Mouse (Mus musculus): ENCODE data around the gene Sirt3. TPM values are rescaled to one million over a fixed set of nuclear protein-coding genes. Genes with fewer than 3 reads are reported as not detected.

The Sirt3 gene
- polyA plus RNA-seq, 1 experiment from 2014 or later, result 55.8 TPM

DNA sequence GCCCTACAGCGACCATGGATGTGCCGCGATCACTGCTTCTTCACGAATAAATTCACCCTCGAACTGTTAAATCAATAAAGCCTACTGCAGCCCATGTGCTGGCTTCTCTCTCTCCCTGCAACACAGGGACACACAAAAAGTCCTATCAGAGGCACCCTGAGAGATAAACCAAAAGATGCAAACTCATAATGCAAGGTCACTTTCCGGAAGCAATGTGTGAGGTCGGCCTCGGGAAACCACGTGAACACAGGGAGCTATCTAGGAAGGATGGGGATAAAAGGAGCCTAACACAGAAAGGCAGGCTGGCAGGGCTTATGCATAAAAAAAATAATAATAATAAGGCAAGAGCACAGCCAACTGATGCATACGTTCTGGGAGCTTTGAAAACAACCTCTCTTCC is 35.4 kb downstream of the Sirt3 start:
- Histone ChIP-seq H3K4me2 (no peak overlapping the region), H3K9ac (no peak overlapping the region), H3K4me1 (replicated peaks) (peaks cover 12% of the 10 kb centered on the region), H3K9me3 (replicated peaks) (no peaks in the 10 kb centered on the region), H3K27me3 (peaks cover 30% of the 10 kb centered on the region), H3K36me3 (peaks cover 3% of the 10 kb centered on the region), H3K4me3 (no peak overlapping the region), H3K27ac (no peak overlapping the region)
- no peak for ATAC-seq (replicated peaks; ENCODE audit: insufficient number of reproducible peaks, insufficient read depth, low FRiP score, low read depth)
- 82% methylated on average over 10 of the region's 10 CpGs for WGBS

DNA sequence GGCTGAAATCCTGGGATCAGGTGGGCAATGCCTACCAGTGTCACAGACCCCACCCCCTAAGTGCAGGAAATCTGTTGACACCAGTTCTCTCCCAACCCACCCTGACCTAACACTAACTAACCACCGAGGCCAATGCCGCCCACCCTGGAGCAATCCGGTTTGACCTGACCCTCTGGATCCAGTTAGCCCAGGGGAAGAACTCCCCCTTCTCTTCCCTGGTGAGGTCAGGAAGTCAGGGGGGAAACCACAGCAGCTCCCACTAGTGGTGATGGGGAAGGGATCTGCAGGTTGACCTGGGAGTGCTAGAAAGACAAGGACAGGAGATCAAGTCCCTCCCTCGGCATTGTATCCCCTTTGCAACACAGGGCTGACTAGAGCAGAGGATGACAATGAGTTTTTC is 36.4 kb downstream of the Sirt3 start:
- H3K4me3 ChIP-seq, result no peak overlapping the region
- no peak overlapping the region for H3K9ac ChIP-seq
- H3K4me2 ChIP-seq, result no peak overlapping the region
- H3K9me3 ChIP-seq (replicated peaks), result no peaks in the 10 kb centered on the region
- peaks cover 12% of the 10 kb centered on the region for H3K4me1 ChIP-seq (replicated peaks)
- H3K27ac ChIP-seq, result no peak overlapping the region
- WGBS, result 59% methylated on average over 4 of the region's 4 CpGs
- ATAC-seq (replicated peaks; ENCODE audit: insufficient number of reproducible peaks, insufficient read depth, low FRiP score, low read depth), result no peak
- H3K27me3 ChIP-seq, result peaks cover 40% of the 10 kb centered on the region
- no peaks in the 10 kb centered on the region for H3K36me3 ChIP-seq

DNA sequence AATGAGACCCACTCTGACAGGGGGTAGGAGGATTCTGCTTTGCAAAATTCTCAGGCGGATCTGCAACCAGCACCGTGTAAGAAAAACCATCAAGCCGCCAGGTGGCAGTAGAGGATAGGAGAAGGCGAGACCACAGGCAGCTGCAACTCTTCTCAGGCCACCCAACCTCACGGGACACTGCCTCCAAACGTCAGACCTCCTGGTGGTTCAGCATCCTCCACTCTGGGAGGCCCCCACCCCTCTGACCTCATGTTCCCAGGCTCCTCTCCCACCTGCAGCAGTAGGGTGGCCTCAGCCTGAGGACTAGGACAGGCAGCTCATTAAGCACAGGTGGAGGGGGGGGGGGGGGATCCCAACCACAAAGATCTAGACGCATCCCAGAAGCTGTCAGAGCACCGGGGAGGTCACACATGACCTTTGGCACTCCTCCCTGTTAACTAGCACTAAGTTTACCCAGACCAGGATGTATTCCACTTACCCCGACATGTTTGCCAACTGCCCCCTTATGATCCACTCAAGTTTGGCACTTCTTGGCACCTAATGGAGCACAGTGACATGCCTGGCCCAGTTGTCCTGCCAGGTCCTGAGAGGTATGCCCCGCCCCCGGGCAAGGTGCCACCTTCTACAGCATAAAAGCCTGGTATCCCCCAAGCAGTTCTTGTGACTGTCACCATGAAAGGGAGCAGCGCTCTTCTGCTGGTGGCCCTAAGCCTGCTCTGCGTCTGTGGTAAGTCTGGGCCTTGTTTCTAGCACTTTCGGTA is 37.0 kb downstream of the Sirt3 start, which contains the start of gene Scgb1c1:
Gene Scgb1c1, plus strand, starts transcription at position 643 of the 761 bp plus-strand sequence.
- ATAC-seq (replicated peaks; ENCODE audit: insufficient number of reproducible peaks, insufficient read depth, low FRiP score, low read depth), result peak; percentile 63
- WGBS, result 27% methylated on average over 14 of the region's 14 CpGs
- Histone ChIP-seq H3K4me3 (no peak within 1 kb of the TSS), H3K27me3 (peaks cover 46% of the 10 kb centered on the region), H3K4me1 (replicated peaks) (peaks cover 12% of the 10 kb centered on the region), H3K9ac (no peak within 1 kb of the TSS), H3K36me3 (no peaks in the 10 kb centered on the region), H3K27ac (no peak within 1 kb of the TSS), H3K9me3 (replicated peaks) (no peaks in the 10 kb centered on the region), H3K4me2 (no peak within 1 kb of the TSS)

DNA sequence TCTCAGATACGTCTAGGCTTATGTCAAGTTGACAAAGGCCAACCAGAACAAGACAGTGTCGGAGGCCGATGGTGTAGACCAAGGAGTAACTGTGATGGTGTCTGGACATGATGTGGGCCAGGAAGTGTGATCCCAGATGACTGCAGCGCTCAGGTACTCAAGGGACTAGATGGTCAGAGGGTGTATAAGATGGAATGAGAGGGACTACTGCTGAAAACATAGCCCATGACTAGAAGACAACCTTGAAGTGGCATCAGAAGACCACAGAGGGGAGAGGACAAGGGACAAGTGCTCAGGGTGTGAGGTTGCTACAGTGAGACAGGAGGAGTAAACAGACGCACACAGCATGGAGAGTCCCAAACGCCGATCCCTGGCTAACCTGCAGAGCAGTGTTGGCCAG is 38.3 kb downstream of the Sirt3 start:
- ATAC-seq (replicated peaks; ENCODE audit: insufficient number of reproducible peaks, insufficient read depth, low FRiP score, low read depth), result no peak
- Histone ChIP-seq H3K27ac (no peak overlapping the region), H3K27me3 (peaks cover 59% of the 10 kb centered on the region), H3K4me2 (no peak overlapping the region), H3K9me3 (replicated peaks) (no peaks in the 10 kb centered on the region), H3K4me1 (replicated peaks) (peaks cover 12% of the 10 kb centered on the region), H3K36me3 (no peaks in the 10 kb centered on the region), H3K4me3 (no peak overlapping the region), H3K9ac (no peak overlapping the region)
- 69% methylated on average over 7 of the region's 7 CpGs for WGBS

DNA sequence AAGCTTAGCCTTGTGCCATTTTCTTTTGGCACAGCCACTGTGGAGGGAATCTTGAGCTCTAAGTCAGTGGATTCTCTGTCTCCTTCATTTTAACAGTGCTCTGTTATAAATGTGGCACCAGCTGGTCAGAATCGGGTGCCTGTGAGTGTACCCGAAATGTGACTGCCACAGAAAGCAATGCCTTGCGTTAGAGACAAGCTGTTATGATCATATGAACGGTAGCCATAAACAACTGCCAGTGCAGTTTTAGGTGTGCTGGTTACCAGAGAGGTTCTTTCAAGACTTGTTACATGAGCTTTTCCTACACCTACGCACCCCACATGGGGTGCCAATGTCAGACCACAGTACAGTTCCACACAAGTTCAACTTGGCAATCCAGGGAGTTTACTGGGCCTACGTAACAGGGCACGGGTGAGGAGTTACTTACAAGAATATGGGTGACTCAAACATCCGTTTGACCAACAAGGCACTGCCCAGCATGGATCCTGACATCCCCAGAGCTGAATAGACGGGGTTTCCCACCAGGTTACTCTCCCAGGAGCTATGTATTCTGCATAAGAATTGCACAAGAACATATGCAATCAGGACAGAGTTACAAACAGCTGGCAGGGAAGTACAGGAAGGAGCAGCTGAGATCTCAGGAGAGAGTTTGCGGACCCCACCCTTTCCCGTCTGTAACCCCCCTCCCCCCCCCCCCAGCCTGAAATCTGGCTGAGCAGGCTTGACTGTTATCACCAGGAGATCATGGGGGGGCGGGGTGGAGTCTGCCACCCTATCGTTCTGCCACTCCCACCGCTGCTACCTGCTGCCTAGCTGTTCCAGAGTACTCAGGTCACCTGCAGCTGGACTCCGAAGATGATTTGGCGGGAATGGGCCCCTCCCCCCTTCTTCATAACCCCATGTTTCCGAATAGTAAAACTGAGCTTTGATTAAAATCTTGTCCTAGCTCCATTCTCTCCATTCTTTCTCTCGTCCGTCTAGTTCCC is 41.1 kb downstream of the Sirt3 start:
- Histone ChIP-seq H3K27ac (no peak overlapping the region), H3K36me3 (no peaks in the 10 kb centered on the region), H3K4me2 (no peak overlapping the region), H3K9ac (no peak overlapping the region), H3K4me3 (no peak overlapping the region), H3K27me3 (peaks cover 77% of the 10 kb centered on the region), H3K4me1 (replicated peaks) (peaks cover 5% of the 10 kb centered on the region; the same call in 1 of the 2 replicates), H3K9me3 (replicated peaks) (no peaks in the 10 kb centered on the region)
- WGBS, result 35% methylated on average over 19 of the region's 19 CpGs
- no peak for ATAC-seq (replicated peaks; ENCODE audit: insufficient number of reproducible peaks, insufficient read depth, low FRiP score, low read depth)

DNA sequence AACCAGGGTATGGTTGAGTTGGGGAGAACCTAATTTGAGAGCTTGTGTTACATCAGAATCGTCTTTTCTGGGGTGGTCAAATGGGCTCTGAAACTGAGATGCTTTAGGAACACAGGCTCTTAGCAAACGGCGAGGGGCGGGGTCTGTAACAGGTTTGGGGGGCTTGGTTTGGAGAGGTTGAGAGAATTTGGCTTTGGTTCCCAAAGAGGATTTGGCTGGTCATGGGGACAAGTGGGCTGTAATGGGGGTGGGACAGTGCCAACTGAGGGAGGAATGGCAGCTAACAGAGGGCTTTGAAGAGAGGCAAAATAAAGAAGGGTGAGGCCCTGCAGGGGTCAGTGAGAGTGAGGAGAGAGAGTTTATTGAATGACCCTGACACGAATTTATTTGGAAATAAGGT is 42.6 kb downstream of the Sirt3 start:
- Histone ChIP-seq H3K4me3 (no peak overlapping the region), H3K27ac (no peak overlapping the region), H3K9me3 (replicated peaks) (no peaks in the 10 kb centered on the region), H3K27me3 (peaks cover 83% of the 10 kb centered on the region), H3K4me2 (no peak overlapping the region), H3K9ac (no peak overlapping the region), H3K36me3 (no peaks in the 10 kb centered on the region), H3K4me1 (replicated peaks) (no peaks in the 10 kb centered on the region)
- ATAC-seq (replicated peaks; ENCODE audit: insufficient number of reproducible peaks, insufficient read depth, low FRiP score, low read depth), result no peak
- WGBS, result 55% methylated on average over 5 of the region's 5 CpGs

DNA sequence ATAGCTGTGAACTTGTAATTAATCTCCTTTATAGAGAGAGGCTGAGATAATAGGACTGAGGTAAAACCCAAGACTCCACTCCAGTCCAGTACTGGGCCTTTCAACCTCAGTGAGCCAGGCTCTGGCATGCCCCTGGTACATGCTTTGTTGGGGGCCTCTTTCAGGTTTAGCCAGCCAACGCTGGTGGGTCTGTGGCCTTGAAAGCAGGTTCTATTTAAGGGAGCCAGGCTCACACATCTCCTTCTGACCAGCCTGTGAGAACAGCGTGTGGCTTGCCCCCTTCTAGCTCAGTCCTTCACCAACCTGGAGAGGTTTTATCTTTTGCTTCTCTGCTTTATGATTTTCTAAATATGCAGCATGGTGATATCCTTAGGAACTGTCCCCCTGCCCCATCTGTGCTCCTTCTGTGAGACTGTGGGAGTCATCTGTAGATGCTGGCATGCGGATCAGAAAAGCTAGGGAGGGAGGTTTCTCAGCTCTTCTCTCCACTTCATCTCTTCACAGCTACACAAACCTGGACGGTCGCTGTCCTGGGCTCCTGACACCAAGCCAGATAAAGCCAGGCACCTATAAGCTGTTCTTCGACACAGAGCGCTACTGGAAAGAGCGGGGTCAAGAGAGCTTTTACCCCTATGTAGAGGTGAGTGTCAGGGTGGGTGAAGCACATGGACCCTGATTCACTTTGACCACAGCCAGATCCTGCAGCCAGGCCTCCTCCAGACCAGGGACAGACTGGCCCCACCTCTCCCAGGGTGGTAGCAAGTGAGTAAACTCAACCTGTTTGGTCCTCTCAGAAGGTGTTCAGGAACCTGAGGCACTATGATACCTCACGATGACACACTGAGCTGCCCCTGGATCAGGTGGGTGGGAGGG is 45.6 kb downstream of the Sirt3 start:
- Histone ChIP-seq H3K27me3 (peaks cover 52% of the 10 kb centered on the region), H3K9me3 (replicated peaks) (no peaks in the 10 kb centered on the region), H3K4me2 (no peak overlapping the region), H3K4me3 (no peak overlapping the region), H3K4me1 (replicated peaks) (no peaks in the 10 kb centered on the region), H3K9ac (no peak overlapping the region), H3K27ac (no peak overlapping the region), H3K36me3 (no peaks in the 10 kb centered on the region)
- WGBS, result 67% methylated on average over 9 of the region's 9 CpGs
- ATAC-seq (replicated peaks; ENCODE audit: insufficient number of reproducible peaks, insufficient read depth, low FRiP score, low read depth), result no peak

DNA sequence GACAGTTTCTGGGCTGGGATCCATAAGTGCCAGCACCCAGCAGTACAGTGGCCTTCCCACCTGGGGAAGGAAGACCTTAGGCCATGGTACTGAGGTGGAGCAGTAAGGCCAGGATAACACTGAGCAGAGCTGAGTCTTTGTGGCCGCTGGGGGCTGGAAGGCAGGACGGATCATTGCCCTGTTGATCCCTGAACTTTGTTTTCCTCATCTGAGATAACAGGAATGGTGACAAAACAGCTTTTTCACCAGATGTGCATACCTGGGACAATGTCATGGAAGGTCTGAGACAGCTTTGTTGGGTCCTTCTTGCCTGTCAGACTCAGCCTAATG is 46.4 kb downstream of the Sirt3 start:
- H3K27ac ChIP-seq, result no peak overlapping the region
- H3K27me3 ChIP-seq, result peaks cover 44% of the 10 kb centered on the region
- H3K36me3 ChIP-seq, result no peaks in the 10 kb centered on the region
- H3K4me3 ChIP-seq, result no peak overlapping the region
- no peaks in the 10 kb centered on the region for H3K9me3 ChIP-seq (replicated peaks)
- H3K4me2 ChIP-seq, result no peak overlapping the region
- no peaks in the 10 kb centered on the region for H3K4me1 ChIP-seq (replicated peaks)
- ATAC-seq (replicated peaks; ENCODE audit: insufficient number of reproducible peaks, insufficient read depth, low FRiP score, low read depth), result no peak
- 90% methylated on average over 2 of the region's 2 CpGs for WGBS
- H3K9ac ChIP-seq, result no peak overlapping the region

DNA sequence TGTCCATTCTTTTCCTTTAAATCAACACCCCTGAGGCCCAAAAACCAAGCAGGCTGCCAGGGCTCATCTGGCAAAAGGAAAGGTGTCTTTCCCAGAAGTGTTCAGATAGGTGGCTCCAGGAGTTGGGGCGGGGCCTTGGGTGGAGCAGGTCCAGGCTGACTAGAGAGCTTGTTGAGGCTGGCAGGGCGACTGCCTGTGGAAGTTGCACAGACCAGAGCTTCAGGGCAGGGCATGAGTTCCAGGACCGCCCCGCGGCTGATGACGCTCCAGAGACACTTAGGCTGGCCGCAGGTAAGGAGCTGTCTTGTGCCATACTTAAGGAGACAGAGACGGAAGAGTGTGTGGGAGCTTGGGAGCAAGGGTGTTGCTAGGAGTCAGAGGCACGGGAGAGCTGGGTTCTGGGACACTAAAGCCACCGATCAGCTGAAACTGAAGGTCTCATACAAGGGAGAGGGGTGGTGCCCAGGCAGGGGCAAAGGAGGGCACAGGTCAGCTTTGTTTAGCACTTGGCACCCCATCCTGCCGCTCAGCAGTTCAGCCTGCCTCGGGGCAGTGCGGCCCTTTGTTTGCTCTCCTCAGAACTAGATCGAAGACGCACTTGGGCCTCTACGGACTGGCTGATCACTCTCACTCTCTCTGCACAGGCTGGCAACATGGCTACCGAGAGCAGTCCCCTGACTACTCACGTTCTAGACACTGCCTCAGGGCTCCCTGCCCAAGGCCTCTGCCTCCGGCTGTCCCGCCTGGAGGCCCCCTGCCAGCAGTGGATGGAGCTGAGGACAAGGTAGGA is 46.9 kb downstream of the Sirt3 start, which contains the start of gene Urah:
Gene Urah, plus strand, starts transcription at position 51 of the 790 bp plus-strand sequence.
- H3K4me2 ChIP-seq, result no peak within 1 kb of the TSS
- 49% methylated on average over 20 of the region's 20 CpGs for WGBS
- no peak for ATAC-seq (replicated peaks; ENCODE audit: insufficient number of reproducible peaks, insufficient read depth, low FRiP score, low read depth)
- H3K36me3 ChIP-seq, result no peaks in the 10 kb centered on the region
- no peak within 1 kb of the TSS for H3K4me3 ChIP-seq
- no peaks in the 10 kb centered on the region for H3K9me3 ChIP-seq (replicated peaks)
- H3K4me1 ChIP-seq (replicated peaks), result no peaks in the 10 kb centered on the region
- no peak within 1 kb of the TSS for H3K9ac ChIP-seq
- no peak within 1 kb of the TSS for H3K27ac ChIP-seq
- peaks cover 39% of the 10 kb centered on the region for H3K27me3 ChIP-seq

DNA sequence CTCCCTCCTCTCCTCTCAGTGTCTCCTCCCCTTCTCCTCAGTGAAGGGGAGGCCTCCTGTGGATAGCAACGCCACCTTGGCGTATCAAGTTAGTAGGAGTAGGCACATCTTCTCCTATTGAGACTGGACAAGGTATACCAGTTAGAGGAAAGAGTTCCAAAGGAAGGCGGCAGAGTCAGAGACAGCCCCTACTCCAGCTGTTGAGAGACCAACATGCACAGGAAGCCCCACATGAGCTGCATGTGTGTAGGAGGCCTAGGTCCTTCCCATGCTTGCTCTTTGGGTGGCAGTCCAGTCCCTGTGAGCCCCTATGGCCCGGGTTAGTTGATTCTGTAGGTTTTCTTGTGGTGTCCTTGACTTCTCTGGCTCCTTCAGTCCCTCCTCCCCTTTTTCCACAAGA is 48.8 kb downstream of the Sirt3 start:
- peaks cover 21% of the 10 kb centered on the region for H3K27me3 ChIP-seq
- no peaks in the 10 kb centered on the region for H3K36me3 ChIP-seq
- no peak overlapping the region for H3K4me2 ChIP-seq
- peaks cover under 1% of the 10 kb centered on the region; the same call in 1 of the 2 replicates for H3K4me1 ChIP-seq (replicated peaks)
- H3K9me3 ChIP-seq (replicated peaks), result no peaks in the 10 kb centered on the region
- H3K4me3 ChIP-seq, result no peak overlapping the region
- ATAC-seq (replicated peaks; ENCODE audit: insufficient number of reproducible peaks, insufficient read depth, low FRiP score, low read depth), result no peak
- no peak overlapping the region for H3K27ac ChIP-seq
- 81% methylated on average over 4 of the region's 4 CpGs for WGBS
- no peak overlapping the region for H3K9ac ChIP-seq

All from heart, embryonic 15.5 days (tissue).